Mouse (Mus musculus) embryonic fibroblast, embryonic 13.5 days (primary cell): ENCODE results near the gene B3galt1.

ENCODE experiments used
- CTCF ChIP-seq: IDR thresholded peaks from 2 replicates; pipeline ENCODE4 v1.5.1; 2011; ENCODE audit warnings: mild to moderate bottlenecking, control low read depth, low read length, moderate library complexity, borderline replicate concordance; ENCODE audit not compliant: insufficient read depth
- POLR2A ChIP-seq: IDR thresholded peaks from 2 replicates; pipeline ENCODE4 v1.6.1; 2011; ENCODE audit warnings: low read depth, mild to moderate bottlenecking, control low read depth, low read length, moderate library complexity

GRCm38 (mm10) chr2:67797561-67797960 lies 231.9 kb downstream of the B3galt1 start:
- TF ChIP-seq POLR2A (no peak), CTCF (no peak)
